In genomic region chr5:36320667-36321066, GRCm38 (mm10) we compare ENCODE assay signal across 20 mouse cellular contexts.
A peak's percentile ranks its signal among the peaks of the same experiment; 100 is the strongest.
DNase-seq lines count a peak whose midpoint lies in the region; ATAC-seq and TF ChIP-seq lines count a peak whose summit lies in the region.
"Had no signal": no experiment of that assay in that cellular context is flagged by ENCODE, and none has a peak within 500 bp of the region (broad histone marks: within the 10 kb centered on the region; RNA-seq: fewer than 3 reads in every experiment).

No protein-coding gene starts in this region.

- TF ChIP-seq POLR2A in lung, adult 2 months (IDR thresholded peaks at IDR 0.05; ENCODE audit: borderline replicate concordance, extremely low read depth, low read depth, low read length) = no peak

- H3K4me3 ChIP-seq in lung, adult 2 months (replicated peaks; ENCODE audit: extremely low read depth, low read depth, low read length) = no peak overlapping the region
- H3K4me3 ChIP-seq in stomach, postnatal 0 days (ENCODE audit: low read depth, low read length) = no peak overlapping the region
- H3K4me3 ChIP-seq: embryonic facial prominence, embryonic 13.5 days; heart, adult 2 months; heart, embryonic 15.5 days; midbrain, embryonic 12.5 days had no signal

- 74% methylated on average over 8 of the region's 8 CpGs for WGBS in lung, adult 2 months
- WGBS in stomach, postnatal 0 days = 74% methylated on average over 8 of the region's 8 CpGs

- H3K27me3 ChIP-seq in stomach, postnatal 0 days (ENCODE audit: control insufficient read depth, insufficient read depth, low read length) = no peaks in the 10 kb centered on the region
- H3K27me3 ChIP-seq: embryonic facial prominence, embryonic 13.5 days; heart, embryonic 15.5 days; midbrain, embryonic 12.5 days had no signal

- no peaks in the 10 kb centered on the region for H3K9me3 ChIP-seq in stomach, postnatal 0 days (ENCODE audit: control insufficient read depth, low read length)
- H3K9me3 ChIP-seq: embryonic facial prominence, embryonic 13.5 days; heart, embryonic 15.5 days; midbrain, embryonic 12.5 days had no signal

- no peak for TF ChIP-seq EP300 in stomach, postnatal 0 days (optimal IDR thresholded peaks at IDR 0.05)

- no peak overlapping the region for H3K4me2 ChIP-seq in stomach, postnatal 0 days (replicated peaks; ENCODE audit: low read depth)
- H3K4me2 ChIP-seq: embryonic facial prominence, embryonic 13.5 days; heart, embryonic 15.5 days; midbrain, embryonic 12.5 days had no signal

- H3K27ac ChIP-seq in stomach, postnatal 0 days (replicated peaks) = no peak overlapping the region
- H3K27ac ChIP-seq: embryonic facial prominence, embryonic 13.5 days; heart, adult 2 months; heart, embryonic 15.5 days; macrophage; midbrain, embryonic 12.5 days had no signal

- ATAC-seq in stomach, postnatal 0 days (ENCODE audit: low FRiP score, low TSS enrichment) = no peak
- ATAC-seq: forebrain, embryonic 16.5 days had no signal

- no peak for TF ChIP-seq CTCF in lung, adult 2 months (IDR thresholded peaks at IDR 0.05; ENCODE audit: insufficient read depth, low read length)
- TF ChIP-seq CTCF in stomach, postnatal 0 days (IDR thresholded peaks at IDR 0.05; ENCODE audit: low read depth) = peak; percentile 41

- H3K9ac ChIP-seq in stomach, postnatal 0 days (ENCODE audit: low read length) = no peak overlapping the region
- H3K9ac ChIP-seq: embryonic facial prominence, embryonic 13.5 days; heart, embryonic 15.5 days; midbrain, embryonic 12.5 days had no signal

- 0 out of 2 replicates have a peak, but pooled peaks cover under 1% of the 10 kb centered on the region for H3K4me1 ChIP-seq in lung, adult 2 months (ENCODE audit: control insufficient read depth, insufficient read depth, low read length)
- H3K4me1 ChIP-seq in stomach, postnatal 0 days (replicated peaks; ENCODE audit: control insufficient read depth, insufficient read depth) = peaks cover 3% of the 10 kb centered on the region; the same call in 1 of the 2 replicates

- H3K36me3 ChIP-seq in stomach, postnatal 0 days (ENCODE audit: control insufficient read depth, insufficient read depth, low read length) = no peaks in the 10 kb centered on the region
- H3K36me3 ChIP-seq: embryonic facial prominence, embryonic 13.5 days; heart, embryonic 15.5 days; midbrain, embryonic 12.5 days had no signal

- peak; percentile 6 for DNase-seq in thymus, postnatal 25 days
- no peak for DNase-seq in thymus, adult 18-20 months
- peak; percentile 45 for DNase-seq in lung, adult 2 months
- peak; percentile 42 for DNase-seq in lung, postnatal 10 days
- DNase-seq in stomach, postnatal 0 days (ENCODE audit: low spot score) = no peak
- DNase-seq in cerebellum, postnatal 10 days = no peak
- no peak for DNase-seq in right cerebral cortex, adult 2 months (ENCODE audit: low spot score in 2 of 2)
- DNase-seq: cerebellum, adult 2 months; gastrocnemius, postnatal 25 days; heart, adult 2 months; heart, postnatal 4 days; kidney, adult 11 months; layer of hippocampus, postnatal 36 days; liver; retina, postnatal 1 day had no signal

Comparison
In these comparisons a context has a peak if more than half of its experiments do, and no peak if none do; other contexts are left out.
1. DNase-seq: peak in thymus, postnatal 25 days (single experiment), lung, adult 2 months (single experiment) and lung, postnatal 10 days (single experiment); none in thymus, adult 18-20 months (0 of 2), stomach, postnatal 0 days (single experiment), cerebellum, postnatal 10 days (0 of 2) and right cerebral cortex, adult 2 months (0 of 2).